Mouse (Mus musculus): Measurements from ENCODE around the gene Ssr3.

The Ssr3 gene

DNA sequence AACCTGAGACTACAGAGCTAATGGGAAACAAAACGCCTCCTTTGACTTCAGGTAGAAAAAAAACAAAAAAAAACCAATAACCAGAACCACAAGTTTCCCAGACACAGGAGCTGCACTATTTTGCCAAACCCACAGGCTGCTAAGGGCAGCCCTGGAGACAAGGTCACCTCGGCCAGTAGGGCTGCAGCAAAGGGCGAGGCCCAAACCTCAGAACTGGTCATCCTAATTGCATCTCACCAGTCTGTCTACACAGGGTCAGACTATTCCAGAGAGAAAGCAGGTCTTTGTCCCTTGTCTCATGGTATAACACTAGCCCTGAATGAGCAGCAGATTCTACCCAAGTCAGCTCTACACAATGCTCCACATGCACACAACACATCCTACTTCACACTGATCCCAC, 17.7 kb downstream of the Ssr3 start:
- DNase-seq (ENCODE audit: low spot score), result no peak

DNA sequence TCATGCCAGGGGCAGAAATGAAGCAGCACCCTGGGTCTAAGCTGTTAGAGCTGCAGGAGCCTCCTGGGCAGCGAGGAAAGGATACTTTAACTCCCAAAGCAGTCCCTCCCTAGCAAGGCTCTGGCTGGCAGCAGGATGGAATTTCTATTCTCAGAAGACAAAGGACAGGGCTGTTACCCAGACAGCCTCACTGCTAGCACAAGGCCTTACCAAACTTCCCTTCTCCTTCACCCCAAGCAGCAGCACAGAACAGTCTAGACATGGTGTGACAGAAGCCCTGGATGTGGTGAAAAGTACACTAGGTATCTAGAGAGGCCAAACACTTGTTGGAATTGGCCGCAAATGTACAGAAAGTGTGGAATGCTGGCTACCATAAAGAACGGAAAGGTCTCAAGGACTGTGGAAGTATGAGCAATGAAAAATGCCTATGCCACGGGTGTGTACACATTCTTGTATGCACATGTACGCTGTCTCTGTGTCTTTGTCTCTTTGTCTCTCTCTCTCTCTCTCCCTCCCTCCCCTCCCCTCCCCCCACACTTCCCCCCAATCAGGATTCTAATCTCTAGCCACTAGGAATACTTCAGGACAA, 18.7 kb downstream of the Ssr3 start:
- DNase-seq (ENCODE audit: low spot score), result no peak

DNA sequence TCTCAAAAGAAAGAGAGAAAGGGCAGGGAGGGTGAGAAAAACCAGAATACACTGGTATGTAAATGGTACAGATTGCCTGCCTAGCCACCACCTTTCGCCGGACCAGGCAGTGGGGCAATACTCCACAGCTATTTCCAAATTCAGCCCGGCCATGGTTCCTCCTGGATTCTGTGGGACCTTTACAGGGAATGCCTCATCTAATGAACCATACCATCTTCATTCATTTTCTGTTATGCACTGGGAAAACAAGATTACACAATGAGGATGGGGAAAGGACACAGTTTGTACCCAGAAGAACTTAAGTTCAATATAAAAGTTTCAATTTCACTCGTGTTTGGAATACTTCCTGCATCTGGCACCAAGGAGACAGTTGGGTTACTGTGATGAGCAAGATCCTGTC, 19.9 kb downstream of the Ssr3 start:
- no peak for DNase-seq (ENCODE audit: low spot score)

DNA sequence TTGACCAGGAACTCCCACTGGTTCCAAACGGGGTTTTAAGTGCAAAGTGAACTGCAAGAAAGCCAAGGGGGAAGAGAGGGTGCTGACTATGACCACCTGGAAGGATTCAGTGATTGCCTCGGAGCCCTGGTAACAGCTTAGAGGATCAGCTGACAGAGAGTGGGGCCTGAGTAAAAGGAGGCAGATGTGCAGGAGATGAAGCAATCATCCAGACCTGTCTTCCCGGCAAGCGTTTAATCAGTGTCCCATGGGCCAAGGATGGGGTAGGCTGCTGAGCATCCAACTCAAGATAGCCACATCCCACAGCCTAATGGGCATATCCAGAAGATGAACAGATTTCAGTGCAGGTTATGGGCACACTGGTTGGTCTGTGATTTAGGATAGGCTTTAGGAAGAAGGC, 24.5 kb downstream of the Ssr3 start:
- DNase-seq (ENCODE audit: low spot score), result no peak

GRCm38 (mm10) chr3:65365921-65366710, 26.3 kb downstream of the Ssr3 start:
- DNase-seq (ENCODE audit: low spot score), result no peak

- no peak for DNase-seq (ENCODE audit: low spot score)
Observed at GRCm38 (mm10) chr3:65365184-65365583, 27.2 kb downstream of the Ssr3 start.

DNA sequence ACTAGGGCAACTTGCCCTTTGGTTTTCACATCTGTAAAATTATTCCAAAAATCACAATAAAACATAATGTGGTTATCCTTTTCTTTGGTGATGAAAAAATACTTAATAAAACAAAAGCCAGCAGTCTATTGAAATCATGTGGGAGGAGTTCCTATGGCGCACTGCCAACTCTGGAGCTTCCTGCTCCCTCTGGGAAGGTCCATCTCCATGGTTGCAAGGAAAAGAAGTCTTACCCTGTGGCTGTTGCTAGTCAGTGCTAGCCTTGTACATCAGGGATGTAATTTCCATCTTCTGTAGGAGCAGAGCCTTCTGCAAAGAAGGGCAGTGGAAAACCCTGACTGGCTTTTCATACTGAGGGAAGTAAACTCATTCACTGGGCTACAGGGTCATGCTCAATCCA, 29.0 kb downstream of the Ssr3 start:
- DNase-seq (ENCODE audit: low spot score), result no peak

DNA sequence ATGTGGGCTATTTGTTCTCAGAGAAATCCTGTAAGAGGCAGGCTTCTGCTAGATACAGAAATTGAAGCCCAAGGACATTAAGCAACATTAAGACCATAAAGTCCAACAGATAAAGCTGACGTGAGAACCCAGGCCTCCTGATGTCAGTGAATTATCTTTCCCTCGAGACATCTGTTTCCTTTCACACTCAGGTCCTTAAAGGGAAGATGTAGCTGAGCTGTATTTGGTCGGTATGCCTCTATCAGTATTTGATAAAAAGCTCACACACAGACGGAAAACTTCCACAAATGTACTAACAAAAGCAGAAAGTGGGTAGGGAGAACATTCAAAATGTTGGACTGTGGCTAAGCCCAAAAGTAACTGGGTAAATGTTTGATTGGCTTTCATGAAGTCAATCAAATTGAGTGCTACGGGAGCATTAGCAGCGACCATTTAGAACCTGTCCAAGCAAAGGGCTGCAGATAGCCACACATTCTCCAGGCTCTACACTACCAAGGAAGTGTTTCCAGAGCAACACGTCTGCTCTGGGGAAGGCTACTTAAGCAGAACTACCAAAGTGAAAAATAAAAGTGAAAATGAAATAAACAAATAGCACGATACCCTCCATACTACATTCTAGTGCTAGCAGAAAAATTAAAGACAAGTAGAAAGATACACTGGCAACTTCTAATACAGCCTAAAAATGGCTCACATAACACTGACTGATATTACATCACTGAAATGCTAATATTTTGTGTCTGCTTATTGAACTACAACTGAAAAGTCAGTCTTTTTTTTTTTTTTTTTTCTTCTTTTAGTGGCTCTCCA, 32.1 kb downstream of the Ssr3 start:
- no peak for DNase-seq (ENCODE audit: low spot score)

DNA sequence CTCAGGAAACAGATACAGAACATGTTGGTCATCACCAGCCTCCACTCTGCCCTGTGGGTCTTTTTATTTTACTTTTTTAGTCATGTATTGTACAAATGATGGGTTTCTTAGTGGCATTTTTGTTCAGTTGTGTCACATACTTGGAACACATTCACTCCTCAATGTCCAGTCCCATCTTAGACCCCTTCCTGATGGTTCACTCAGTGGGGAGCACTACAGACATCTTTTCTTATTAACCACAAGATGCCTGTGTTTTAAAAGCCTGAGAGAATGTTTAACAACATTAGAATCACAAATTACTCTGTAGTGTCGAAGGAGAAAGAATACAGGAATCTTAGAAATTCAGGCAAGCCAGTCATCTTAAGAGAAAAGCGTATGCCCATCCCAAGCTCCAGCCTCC, 33.6 kb downstream of the Ssr3 start:
- DNase-seq (ENCODE audit: low spot score), result no peak

- no peak for DNase-seq (ENCODE audit: low spot score)
Observed at GRCm38 (mm10) chr3:65358275-65358674, 34.1 kb downstream of the Ssr3 start.

DNA sequence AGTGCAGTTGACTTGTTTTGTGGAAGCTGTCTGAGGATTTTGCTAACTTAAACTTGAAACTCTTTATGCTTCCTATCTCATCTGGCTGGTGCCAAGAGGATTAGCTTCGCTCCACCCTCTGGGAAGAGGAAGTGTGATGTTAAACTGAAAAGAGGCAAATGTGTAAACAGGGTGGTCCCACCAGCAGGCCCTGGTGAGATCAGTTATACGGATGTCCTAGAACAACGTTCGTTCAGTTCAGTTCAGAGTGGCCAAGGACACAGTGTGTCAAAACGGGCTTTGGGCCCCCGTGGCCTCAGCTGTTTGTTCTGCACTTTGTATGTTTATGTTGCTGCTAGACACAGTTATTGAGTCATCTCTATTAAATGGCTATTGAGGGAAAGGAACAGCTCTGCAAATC, 36.9 kb downstream of the Ssr3 start:
- no peak for DNase-seq (ENCODE audit: low spot score)

GRCm38 (mm10) chr3:65353263-65354037, 39.0 kb downstream of the Ssr3 start:
- no peak for DNase-seq (ENCODE audit: low spot score)

DNA sequence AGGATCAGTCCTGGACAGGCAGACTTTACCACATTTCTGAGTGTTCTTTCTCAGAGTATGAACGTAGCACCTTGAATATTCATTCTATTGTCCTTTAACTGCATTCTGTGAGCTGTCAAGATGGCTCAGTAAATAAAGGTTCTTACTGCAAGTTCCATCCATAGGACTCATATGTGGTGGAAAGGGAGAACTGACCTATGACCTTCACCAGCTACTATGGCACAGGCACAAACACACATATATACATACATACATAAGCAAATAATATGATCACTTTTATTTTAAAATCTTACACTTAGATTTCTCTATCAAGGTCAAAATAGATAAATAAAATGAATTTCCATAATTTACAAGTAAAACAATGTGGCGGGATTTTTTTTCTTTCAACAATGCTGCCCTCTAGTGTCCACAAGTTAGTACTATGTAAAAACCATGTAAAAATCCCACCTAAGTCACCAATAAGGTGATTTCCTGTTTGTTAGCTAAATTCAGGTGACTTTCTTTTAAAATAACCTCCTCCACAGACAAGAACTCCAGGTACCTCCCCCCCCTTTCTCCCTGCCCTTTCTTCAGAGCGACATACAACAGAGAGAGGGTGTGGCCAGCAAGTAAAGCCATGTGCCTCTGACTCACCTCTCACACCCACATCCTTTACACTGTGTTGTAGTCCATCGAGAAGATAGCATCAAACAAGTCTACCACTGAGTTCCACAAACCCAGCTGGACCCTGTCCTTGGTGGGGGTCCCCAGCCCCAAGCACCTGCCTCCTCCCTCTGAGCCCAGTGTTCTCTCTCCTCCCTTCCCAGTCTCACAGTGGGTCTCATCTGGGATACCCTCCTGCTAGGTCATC, 39.9 kb downstream of the Ssr3 start:
- peak; percentile 5 for DNase-seq (ENCODE audit: low spot score)

DNA sequence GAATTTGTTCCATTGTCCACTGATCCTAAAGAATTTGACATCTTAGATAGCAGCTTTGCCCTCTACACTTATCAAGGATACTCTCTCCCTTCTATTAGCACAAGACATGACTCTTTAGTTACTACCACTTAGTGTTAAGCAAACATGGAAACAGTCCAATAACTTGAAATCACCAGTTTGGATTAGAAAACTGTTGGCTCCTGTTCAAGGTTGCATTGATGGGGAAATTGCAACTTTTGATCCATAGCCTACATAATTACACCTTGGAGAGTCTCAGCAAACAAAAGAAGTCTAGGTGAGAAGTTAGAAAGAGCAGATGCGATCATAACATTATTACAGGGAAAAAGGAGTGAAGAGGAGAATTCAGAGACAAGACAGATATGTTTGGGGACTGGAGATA, 46.2 kb downstream of the Ssr3 start:
- no peak for DNase-seq (ENCODE audit: low spot score)

DNA sequence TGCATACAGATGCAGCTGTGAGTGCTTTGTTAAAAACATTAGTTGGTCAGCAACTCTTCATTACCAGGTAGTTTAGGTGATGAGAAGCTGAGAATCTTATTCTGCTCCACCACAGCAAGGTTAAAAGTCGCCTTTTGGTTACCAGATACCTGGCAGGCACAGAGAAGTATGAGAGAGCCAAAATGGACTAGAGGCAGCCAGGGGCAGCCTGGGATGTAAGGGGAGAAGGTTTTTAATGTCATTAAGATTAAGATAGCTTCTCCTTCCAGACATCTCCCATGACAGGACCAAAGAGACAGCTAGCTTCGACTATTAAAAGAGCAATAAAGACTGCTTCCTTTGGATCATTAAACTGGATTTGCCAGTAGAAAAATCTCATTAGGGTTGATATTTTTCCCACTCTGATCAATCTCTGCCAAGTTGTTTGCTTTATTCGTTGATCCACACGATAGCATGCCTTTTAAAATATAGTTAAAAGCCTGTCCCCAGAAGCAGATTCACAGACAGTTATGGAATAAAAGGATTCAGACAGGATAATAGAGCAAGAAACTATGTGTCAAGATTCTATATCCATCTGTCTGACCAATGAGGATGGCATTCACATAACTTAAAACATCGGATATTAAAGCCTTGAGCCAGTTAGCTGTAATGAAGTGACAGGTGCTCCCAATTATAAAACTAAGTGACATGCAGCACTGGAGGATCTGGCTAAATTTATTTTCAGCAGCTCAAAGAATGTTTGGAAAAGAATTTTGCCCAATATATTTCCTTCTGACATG, 52.1 kb downstream of the Ssr3 start:
- no peak for DNase-seq (ENCODE audit: low spot score)

DNA sequence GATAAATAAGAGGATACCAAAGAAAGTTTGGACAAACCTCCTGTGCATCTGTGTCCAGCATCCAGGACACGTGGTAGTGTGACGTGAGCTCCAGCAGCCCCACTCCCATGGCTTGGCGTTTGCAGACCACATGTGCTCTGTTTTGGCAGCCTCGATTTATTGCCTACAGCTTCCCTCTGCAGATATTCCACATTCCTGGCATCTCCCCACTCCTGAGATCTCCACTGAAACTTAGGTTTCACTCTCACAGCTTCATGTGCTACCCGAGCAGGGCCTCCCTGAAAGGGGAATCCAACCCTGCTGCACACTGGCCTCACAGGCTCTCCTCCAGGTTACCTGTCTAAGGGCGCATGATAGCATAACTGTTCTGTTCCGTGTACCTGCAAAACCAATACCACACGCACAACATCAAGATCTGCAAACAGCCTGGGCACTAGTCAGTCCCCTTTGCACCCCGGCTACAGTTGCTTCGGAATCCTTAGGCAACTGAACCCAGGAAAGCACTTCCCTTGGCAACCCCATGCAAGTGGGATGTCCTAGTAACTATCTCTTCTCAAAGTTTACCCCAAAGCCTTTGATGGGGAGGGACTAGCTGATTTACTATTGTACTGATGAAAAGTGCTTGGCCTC, 54.5 kb downstream of the Ssr3 start:
- DNase-seq (ENCODE audit: low spot score), result no peak
